Comparison of ENCODE assay signal across 8 mouse cellular contexts in genomic region chr1:168214040-168214443, GRCm38 (mm10).
A peak's percentile ranks its signal among the peaks of the same experiment; 100 is the strongest.
DNase-seq lines count a peak whose midpoint lies in the region; ATAC-seq lines count a peak whose summit lies in the region.

No protein-coding gene starts in this region.

- no peaks in the 10 kb centered on the region for H3K27me3 ChIP-seq in intestine, embryonic 16.5 days (replicated peaks; ENCODE audit: control insufficient read depth, insufficient read depth, low read length)
- H3K27me3 ChIP-seq in midbrain, embryonic 10.5 days (ENCODE audit: low read depth, poor library complexity, severe bottlenecking), result no peaks in the 10 kb centered on the region; the same call in 1 of the 2 replicates

- H3K4me2 ChIP-seq in intestine, embryonic 16.5 days (ENCODE audit: low read depth, low read length), result no peak overlapping the region

- H3K4me1 ChIP-seq in intestine, embryonic 16.5 days (ENCODE audit: control insufficient read depth, insufficient read depth, low read length), result peaks cover 14% of the 10 kb centered on the region
- peaks cover 32% of the 10 kb centered on the region for H3K4me1 ChIP-seq in midbrain, embryonic 10.5 days

- WGBS in intestine, embryonic 16.5 days, result 9% methylated on average over 5 of the region's 5 CpGs
- 3% methylated on average over 5 of the region's 5 CpGs for WGBS in midbrain, embryonic 10.5 days

- DNase-seq in urinary bladder, adult 18-20 months (ENCODE audit: low spot score in 2 of 2), result peak; percentile 40 to 42
- DNase-seq in urinary bladder, adult 2 months (ENCODE audit: low spot score), result no peak
- peak; percentile 78 for DNase-seq in embryo, embryonic 9.5 days (ENCODE audit: extremely low spot score)
- DNase-seq in gastrocnemius, postnatal 4 days (ENCODE audit: low spot score in 2 of 2), result peak; percentile 47 to 72
- peak; percentile 73 to 80 for DNase-seq in left cerebral cortex, postnatal 25 days (ENCODE audit: low spot score in 2 of 2)
- peak; percentile 83 for DNase-seq in midbrain, embryonic 10.5 days (ENCODE audit: low spot score)
- peak; percentile 10 to 51 for DNase-seq in spleen, postnatal 10 days (ENCODE audit: low spot score in 2 of 2)

- H3K4me3 ChIP-seq in intestine, embryonic 16.5 days (ENCODE audit: low read length), result no peak overlapping the region
- H3K4me3 ChIP-seq in midbrain, embryonic 10.5 days, result no peak overlapping the region

- intact Hi-C loops in left cerebral cortex, postnatal 25 days (cut with DNase I), result loop anchor here (2.0 to 10.0 kb wide), 7 partner anchors 108 to 1243 kb away; no protein-coding TSS in a partner anchor

- H3K9ac ChIP-seq in intestine, embryonic 16.5 days (ENCODE audit: low read depth, low read length), result no peak overlapping the region

- H3K9me3 ChIP-seq in intestine, embryonic 16.5 days (ENCODE audit: control insufficient read depth, low read length), result no peaks in the 10 kb centered on the region
- no peaks in the 10 kb centered on the region for H3K9me3 ChIP-seq in midbrain, embryonic 10.5 days (replicated peaks)

- ATAC-seq in intestine, embryonic 16.5 days, result peak; percentile 86

- H3K36me3 ChIP-seq in intestine, embryonic 16.5 days (ENCODE audit: control insufficient read depth, insufficient read depth, low read length), result no peaks in the 10 kb centered on the region
- peaks cover 9% of the 10 kb centered on the region for H3K36me3 ChIP-seq in midbrain, embryonic 10.5 days

- no peak overlapping the region for H3K27ac ChIP-seq in intestine, embryonic 16.5 days (ENCODE audit: low read length)
- no peak overlapping the region; the same call in 1 of the 2 replicates for H3K27ac ChIP-seq in midbrain, embryonic 10.5 days (replicated peaks)
